Mouse (Mus musculus): ENCODE measurements around the gene Maml3.

DNA sequence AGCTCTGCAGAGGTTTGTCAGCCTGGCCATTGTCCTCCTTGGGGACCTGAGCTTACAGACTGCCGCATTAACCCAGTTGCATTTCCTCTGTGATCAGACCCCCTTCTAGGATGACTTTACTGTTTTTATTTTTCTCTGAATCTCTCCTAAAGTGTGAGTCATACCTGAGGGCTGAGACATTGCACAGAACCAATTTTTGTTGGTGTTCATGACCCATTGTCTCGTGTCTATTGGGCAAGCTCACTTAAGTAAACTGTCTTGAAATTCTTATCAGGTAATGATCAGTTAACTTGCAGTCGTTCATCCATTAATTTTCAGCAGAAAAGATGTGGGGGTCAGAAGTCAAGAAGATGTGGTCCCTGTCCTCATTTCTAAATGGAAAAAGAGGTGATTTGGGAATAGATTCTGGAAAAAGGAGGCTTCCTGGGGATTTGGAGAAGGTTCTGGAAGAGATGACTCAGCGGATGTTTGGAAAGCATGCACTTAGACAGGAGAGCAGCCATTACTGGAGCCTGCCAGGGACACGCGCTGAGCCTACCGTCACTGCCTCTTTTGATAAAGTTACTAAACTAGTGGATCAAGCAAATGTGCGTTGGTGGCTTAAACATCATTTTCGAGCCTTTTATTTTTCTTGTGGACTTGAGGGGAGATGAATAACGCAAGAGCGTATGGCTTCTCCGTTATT lies 40.0 kb upstream of the Maml3 start:
- no peak for TF ChIP-seq CTCF (IDR thresholded peaks at IDR 0.05; ENCODE audit: low read depth, low read length)
- no peak for TF ChIP-seq POLR2A (IDR thresholded peaks at IDR 0.05; ENCODE audit: borderline replicate concordance, low read depth, low read length)
